Mouse (Mus musculus) erythroblast, embryonic 14.5 days (primary cell): ENCODE measurements around the gene Pi16.

ENCODE experiments used
- GATA1 ChIP-seq: IDR thresholded peaks from 2 replicates; pipeline ENCODE4 v1.6.1; 2012; ENCODE audit warnings: low read length, inconsistent platforms, mixed read lengths
- TAL1 ChIP-seq: IDR thresholded peaks from 3 replicates; pipeline ENCODE4 v1.6.1; 2012; ENCODE audit warnings: low read length, inconsistent platforms, mixed read lengths

GRCm38 (mm10) chr17:29293807-29294605, 23.5 kb upstream of the Pi16 start:
- TF ChIP-seq GATA1 (no peak), TAL1 (no peak)
